Mouse (Mus musculus) cortical plate, adult 2 months (tissue): Measurements from ENCODE around the gene Gm44965.

ENCODE experiments used
- CTCF ChIP-seq: fragments of 200-500 bp; IDR thresholded peaks from 2 replicates; pipeline ENCODE4 v1.5.1; 2011; ENCODE audit warnings: mild to moderate bottlenecking, control low read depth, low read length; ENCODE audit not compliant: insufficient read depth; ENCODE audit errors: extremely low read depth
- POLR2A ChIP-seq: fragments of 200-500 bp; IDR thresholded peaks from 2 replicates; pipeline ENCODE4 v1.6.1; 2011; ENCODE audit warnings: mild to moderate bottlenecking, low read length, control low read depth; ENCODE audit not compliant: insufficient read depth; ENCODE audit errors: extremely low read depth

- TF ChIP-seq POLR2A (no peak), CTCF (no peak)
Observed at GRCm38 (mm10) chr6:48546858-48547257, 46.9 kb upstream of the Gm44965 start.
